Mouse (Mus musculus) ES-E14 (cell line): ENCODE data around the gene Zbtb45.

Source experiments
- CHD2 ChIP-seq: IDR thresholded peaks from 2 replicates; pipeline ENCODE4 v1.6.1; 2014; ENCODE audit warnings: mild to moderate bottlenecking, low read depth, low read length, inconsistent platforms
- HCFC1 ChIP-seq: IDR thresholded peaks from 2 replicates; pipeline ENCODE4 v1.6.1; 2012; ENCODE audit warnings: low read length, inconsistent platforms, borderline replicate concordance; ENCODE audit not compliant: insufficient read depth
- ZNF384 ChIP-seq: IDR thresholded peaks from 2 replicates; pipeline ENCODE4 v1.6.1; 2012; ENCODE audit warnings: low read depth, low read length, inconsistent platforms

- TF ChIP-seq HCFC1 (no peak), ZNF384 (no peak), CHD2 (no peak)
Measured at GRCm38 (mm10) chr7:12987409-12988189, 22.2 kb downstream of the Zbtb45 start.
